Mouse (Mus musculus) ES-Bruce4 (cell line): ENCODE measurements around the gene Adtrp.

Source experiments
- CTCF ChIP-seq: IDR thresholded peaks from one replicate; pipeline ENCODE4 v1.8.1; 2011; ENCODE audit warnings: low read depth, low read length
- POLR2A ChIP-seq: IDR thresholded peaks from one replicate; pipeline ENCODE4 v1.8.1; 2011; ENCODE audit warnings: low read length; ENCODE audit not compliant: insufficient read depth

GRCm38 (mm10) chr13:41740456-41741085 is 106.9 kb downstream of the Adtrp start:
- no peak for TF ChIP-seq CTCF
- no peak for TF ChIP-seq POLR2A
